Mouse (Mus musculus) kidney, adult 8-10 months (tissue): ENCODE results near the gene Rad51b.

Source experiments
- DNase-seq, 2 experiments: peaks; one replicate each; pipeline ENCODE4 v3.0.0; 2022

Rad51b gene

DNA sequence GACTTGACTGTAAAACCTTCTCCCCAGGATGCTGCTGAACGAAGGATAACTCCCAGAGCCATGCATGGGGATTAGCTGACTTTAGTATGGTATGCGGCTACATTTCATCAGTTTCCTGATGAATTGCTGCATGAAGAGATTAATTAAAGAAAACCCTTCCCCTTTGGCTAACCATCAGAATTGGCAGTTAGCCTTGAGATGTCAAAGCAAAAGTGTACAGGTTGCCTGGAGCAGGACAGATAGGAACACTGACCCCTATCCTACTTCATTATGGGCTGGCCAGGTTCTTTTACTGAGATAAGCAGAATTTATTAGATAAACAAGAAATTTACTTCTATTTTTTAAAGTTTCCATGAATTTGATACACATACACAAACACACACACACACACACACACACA lies 85.3 kb downstream of the Rad51b start:
- DNase-seq = no peak

DNA sequence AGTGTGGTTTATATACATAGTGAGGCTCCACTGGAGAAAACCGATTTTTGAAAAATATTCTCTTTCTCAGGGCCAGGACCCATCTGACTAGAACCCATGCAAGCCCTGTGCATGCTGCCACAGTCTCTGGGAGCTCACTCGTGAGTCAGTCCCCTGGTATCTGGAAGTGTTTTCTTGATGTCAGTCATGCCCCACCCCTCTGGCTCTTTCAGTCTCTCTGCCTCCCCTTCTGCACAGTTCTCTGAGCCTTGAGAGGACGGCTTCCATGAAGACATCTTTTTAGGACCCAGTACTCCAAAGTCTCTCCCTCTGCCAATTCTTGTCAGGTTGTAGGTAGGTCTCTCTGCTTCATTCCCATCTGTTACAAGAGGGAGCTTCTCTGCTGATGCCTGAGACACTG lies 86.5 kb downstream of the Rad51b start:
- DNase-seq = no peak

- no peak for DNase-seq
These were observed 87.7 kb downstream of the Rad51b start for GRCm38 (mm10) chr12:79384787-79385186.

DNA sequence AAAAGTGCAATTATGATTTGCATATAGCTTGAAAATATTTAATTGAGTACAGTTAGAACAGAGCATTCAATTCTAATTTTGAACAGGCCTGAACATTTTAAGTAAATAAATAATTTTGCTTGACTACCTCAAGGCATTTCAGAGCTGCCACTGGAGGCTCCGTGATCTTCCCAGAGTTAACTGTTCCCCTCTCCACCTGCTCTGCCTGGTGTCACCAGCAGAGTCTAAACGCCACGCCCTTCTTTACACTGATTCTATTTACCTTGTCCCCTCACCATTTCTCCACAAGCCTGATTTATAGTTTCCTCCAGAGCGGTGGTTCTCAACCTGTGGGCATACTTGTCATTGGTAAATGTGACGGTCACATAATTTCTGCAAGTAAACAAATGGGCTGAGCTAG lies 88.1 kb downstream of the Rad51b start:
- DNase-seq = no peak

DNA sequence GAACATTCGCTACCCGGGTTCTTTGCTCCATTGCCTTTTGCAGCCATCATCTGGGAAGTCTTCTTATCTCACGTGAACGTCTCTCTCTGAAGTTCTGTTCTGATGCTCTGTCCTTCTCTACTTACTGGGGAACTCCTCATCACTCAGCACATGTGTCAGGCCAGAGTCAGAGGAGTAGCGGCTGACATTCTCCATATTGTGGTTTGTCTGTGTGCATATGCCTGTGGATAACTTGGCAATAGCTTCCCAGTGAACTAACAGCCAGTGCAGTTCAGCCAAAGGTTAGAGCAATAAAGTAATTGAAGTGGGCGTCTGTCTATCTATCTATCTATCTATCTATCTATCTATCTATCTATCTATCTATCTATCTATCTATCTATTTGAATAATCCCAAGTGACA lies 90.8 kb downstream of the Rad51b start:
- no peak for DNase-seq

DNA sequence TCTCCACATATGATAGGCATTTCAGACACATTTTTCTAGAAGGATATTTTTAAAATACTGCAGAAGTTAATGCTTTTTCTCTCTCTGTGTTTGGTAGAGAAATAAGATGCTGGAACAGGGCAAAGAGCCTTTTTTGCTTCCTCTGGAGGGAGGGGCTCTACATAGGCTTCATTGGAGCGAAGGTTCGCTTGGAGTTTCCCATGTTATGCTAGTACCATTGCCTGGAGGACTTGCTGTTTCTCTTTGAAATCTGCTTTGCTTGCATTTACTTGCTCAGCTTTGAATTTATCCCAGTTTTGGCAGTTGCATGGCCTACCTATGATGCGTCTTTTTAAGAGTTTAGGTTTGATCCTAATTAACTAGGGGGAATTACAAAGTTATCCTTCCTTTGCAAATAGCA lies 92.2 kb downstream of the Rad51b start:
- DNase-seq = no peak

DNA sequence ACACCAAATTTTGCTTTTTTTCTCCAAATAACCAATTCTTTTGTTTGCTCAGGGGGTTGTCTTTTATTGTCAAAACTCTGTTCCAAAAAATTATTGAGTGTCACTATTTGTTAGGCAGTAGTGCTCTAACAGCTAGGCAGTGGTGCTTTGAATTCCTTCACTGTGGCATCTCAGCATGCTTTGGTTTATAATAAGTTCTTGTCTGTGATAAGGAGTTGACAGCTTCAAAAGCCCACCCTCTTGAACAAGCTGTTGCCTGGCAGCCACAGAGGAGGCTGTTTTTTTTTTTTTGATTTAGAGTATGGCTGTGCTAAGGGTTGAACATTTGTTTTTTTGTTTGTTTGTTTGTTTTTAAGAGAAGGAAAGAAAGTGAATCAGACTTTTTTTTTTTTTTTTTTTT lies 92.9 kb downstream of the Rad51b start:
- DNase-seq = no peak

DNA sequence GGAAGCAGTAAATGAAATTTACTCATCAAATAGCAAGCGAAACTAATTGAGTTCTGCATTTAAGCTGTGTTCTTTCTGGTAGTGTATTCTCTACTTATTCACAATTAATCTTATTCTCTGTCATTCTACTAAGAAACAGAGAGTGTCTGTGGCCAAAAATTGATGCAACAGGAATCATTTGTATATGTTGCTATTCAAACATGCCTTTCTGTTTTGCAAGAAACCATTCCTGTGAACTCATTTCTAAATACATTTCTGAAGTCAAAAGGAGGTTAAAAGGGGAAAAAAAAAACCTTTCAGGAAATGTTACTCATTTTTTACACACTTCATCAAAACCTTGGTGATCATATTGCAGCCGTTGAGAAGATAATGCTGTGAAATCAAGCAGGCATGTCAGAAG lies 96.6 kb downstream of the Rad51b start:
- no peak for DNase-seq

DNA sequence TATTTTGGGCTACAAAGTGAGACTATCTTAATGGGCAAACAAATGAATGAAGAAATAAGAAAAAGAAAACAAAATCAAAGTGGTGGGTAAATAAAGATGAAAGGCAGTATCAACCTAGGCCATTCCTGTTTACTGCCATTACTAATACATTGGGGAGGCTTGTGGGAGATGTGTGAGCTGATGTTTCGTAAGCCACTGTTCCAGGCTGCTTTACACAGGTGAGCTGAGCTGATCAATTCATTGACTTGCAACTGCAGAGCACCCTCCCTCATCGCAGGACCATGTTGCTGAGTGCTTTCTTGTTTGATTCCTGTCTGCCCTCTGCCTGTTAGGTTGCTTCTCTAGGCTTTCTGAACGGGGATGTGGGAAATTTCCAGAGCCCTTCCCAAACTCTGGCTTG lies 106.9 kb downstream of the Rad51b start:
- no peak for DNase-seq

DNA sequence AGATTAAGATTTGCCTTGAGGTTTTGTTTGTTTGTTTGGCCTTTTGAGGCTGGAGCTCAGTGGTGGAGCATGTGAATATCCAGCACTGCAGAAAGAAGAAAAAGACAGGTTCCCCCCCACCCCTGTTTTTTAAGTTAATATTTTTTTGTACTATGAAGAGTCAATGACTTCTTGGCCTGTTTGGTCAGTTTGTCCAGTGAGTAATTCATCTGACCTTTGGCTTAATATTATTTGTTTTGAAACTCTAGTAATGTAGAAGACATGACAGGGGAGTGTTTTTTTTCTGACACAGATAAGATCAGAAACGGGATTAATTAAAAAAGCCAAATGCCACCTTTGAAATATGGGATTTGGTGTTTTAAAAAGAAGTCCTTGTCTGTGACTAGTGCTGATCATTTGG lies 107.4 kb downstream of the Rad51b start:
- no peak for DNase-seq

- DNase-seq = no peak
These were observed 111.6 kb downstream of the Rad51b start for GRCm38 (mm10) chr12:79408677-79409076.

- DNase-seq = no peak
These were observed 112.2 kb downstream of the Rad51b start for GRCm38 (mm10) chr12:79409126-79409860.

GRCm38 (mm10) chr12:79412894-79413507 lies 115.9 kb downstream of the Rad51b start:
- DNase-seq = no peak

GRCm38 (mm10) chr12:79417360-79417759 lies 120.3 kb downstream of the Rad51b start:
- no peak for DNase-seq

- no peak for DNase-seq
These were observed 123.5 kb downstream of the Rad51b start for GRCm38 (mm10) chr12:79420605-79421004.

GRCm38 (mm10) chr12:79429507-79430291 lies 132.6 kb downstream of the Rad51b start:
- no peak for DNase-seq

GRCm38 (mm10) chr12:79431138-79431537 lies 134.1 kb downstream of the Rad51b start:
- DNase-seq = no peak

GRCm38 (mm10) chr12:79433724-79434442 lies 136.8 kb downstream of the Rad51b start:
- no peak for DNase-seq

GRCm38 (mm10) chr12:79435474-79435873 lies 138.4 kb downstream of the Rad51b start:
- no peak for DNase-seq

GRCm38 (mm10) chr12:79436035-79436434 lies 139.0 kb downstream of the Rad51b start:
- no peak for DNase-seq

- no peak for DNase-seq
These were observed 139.8 kb downstream of the Rad51b start for GRCm38 (mm10) chr12:79436892-79437291.

DNA sequence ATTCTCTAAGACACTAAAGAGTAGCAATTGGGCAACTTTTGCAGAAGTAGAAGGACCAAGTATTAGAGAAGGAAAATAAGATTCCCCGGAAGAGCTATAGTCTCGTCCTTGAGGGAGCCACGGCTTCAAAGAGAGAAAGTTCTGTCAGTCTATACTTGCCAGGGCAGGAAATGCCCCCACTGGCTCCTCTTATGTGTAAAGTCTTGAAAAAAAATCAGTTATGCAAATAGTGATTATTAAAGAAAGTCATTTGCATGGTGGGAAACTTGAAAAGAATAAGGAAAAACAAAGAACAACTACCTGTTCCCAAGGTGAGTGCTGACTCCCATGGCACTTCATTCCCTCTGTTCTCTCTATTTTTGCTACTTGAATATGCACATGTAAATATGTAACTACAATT lies 140.5 kb downstream of the Rad51b start:
- DNase-seq = no peak

GRCm38 (mm10) chr12:79439961-79440360 lies 142.9 kb downstream of the Rad51b start:
- DNase-seq = no peak
